In genomic region chr5:132882291-132882690, GRCm38 (mm10) we compare ENCODE assay signal across 10 mouse cellular contexts.
DNase-seq lines count a peak whose midpoint lies in the region; ATAC-seq lines count a peak whose summit lies in the region.
"Had no signal": no experiment of that assay in that cellular context is flagged by ENCODE, and none has a peak within 500 bp of the region (broad histone marks: within the 10 kb centered on the region; RNA-seq: fewer than 3 reads in every experiment).

No protein-coding gene starts in this region.

- H3K4me3 ChIP-seq in heart, embryonic 12.5 days, result no peak overlapping the region
- no peak overlapping the region for H3K4me3 ChIP-seq in heart, embryonic 10.5 days
- H3K4me3 ChIP-seq: forebrain, embryonic 12.5 days had no signal

- no peaks in the 10 kb centered on the region; the same call in 1 of the 2 replicates for H3K27me3 ChIP-seq in heart, embryonic 12.5 days (replicated peaks)
- H3K27me3 ChIP-seq in heart, embryonic 10.5 days (ENCODE audit: insufficient read depth, poor library complexity, severe bottlenecking), result peaks cover 12% of the 10 kb centered on the region; the same call in 1 of the 2 replicates

- ATAC-seq in heart, embryonic 12.5 days (ENCODE audit: insufficient number of reproducible peaks, low FRiP score), result 0 out of 2 replicates have a peak, but pooled peaks have one; percentile 22

- WGBS in heart, embryonic 12.5 days, result 43% methylated on average over 3 of the region's 3 CpGs
- WGBS in heart, embryonic 10.5 days, result 68% methylated on average over 3 of the region's 3 CpGs

- H3K36me3 ChIP-seq in heart, embryonic 12.5 days, result no peaks in the 10 kb centered on the region
- no peaks in the 10 kb centered on the region for H3K36me3 ChIP-seq in heart, embryonic 10.5 days
- H3K36me3 ChIP-seq: forebrain, embryonic 12.5 days had no signal

- H3K27ac ChIP-seq in heart, embryonic 12.5 days (ENCODE audit: poor library complexity, severe bottlenecking), result no peak overlapping the region
- H3K27ac ChIP-seq in heart, embryonic 10.5 days, result no peak overlapping the region
- H3K27ac ChIP-seq: forebrain, embryonic 12.5 days had no signal

- no peak for DNase-seq in heart, embryonic 10.5 days (ENCODE audit: low spot score)
- DNase-seq in lung, postnatal 14 days, result peak; percentile 30
- DNase-seq in lung, adult 18-20 months, result no peak
- peak; percentile 56 for DNase-seq in cerebellum, adult 8-10 months
- DNase-seq in heart, postnatal 14 days, result peak; percentile 10 to 38
- no peak for DNase-seq in adrenal gland, adult (ENCODE audit: inconsistent age in 2 of 2, low spot score in 1 of 2)
- no peak for DNase-seq in spleen, postnatal 10 days (ENCODE audit: low spot score in 2 of 2)
- DNase-seq: thymus, postnatal 14 days had no signal

- no peak overlapping the region for H3K9ac ChIP-seq in heart, embryonic 12.5 days
- H3K9ac ChIP-seq: forebrain, embryonic 12.5 days had no signal

- intact Hi-C loops in heart, postnatal 14 days (cut with DNase I), result no loop called here

- no peaks in the 10 kb centered on the region for H3K9me3 ChIP-seq in heart, embryonic 12.5 days (replicated peaks)
- no peaks in the 10 kb centered on the region for H3K9me3 ChIP-seq in heart, embryonic 10.5 days
- H3K9me3 ChIP-seq: forebrain, embryonic 12.5 days had no signal

- H3K4me2 ChIP-seq in heart, embryonic 12.5 days, result no peak overlapping the region
- H3K4me2 ChIP-seq: forebrain, embryonic 12.5 days had no signal

- H3K4me1 ChIP-seq in heart, embryonic 12.5 days (replicated peaks), result 0 out of 2 replicates have a peak, but pooled peaks cover 3% of the 10 kb centered on the region
- H3K4me1 ChIP-seq in heart, embryonic 10.5 days, result no peaks in the 10 kb centered on the region
- H3K4me1 ChIP-seq: forebrain, embryonic 12.5 days had no signal

Comparison
In these comparisons a context has a peak if more than half of its experiments do, and no peak if none do; other contexts are left out.
1. DNase-seq: peak in lung, postnatal 14 days (single experiment), cerebellum, adult 8-10 months (single experiment) and heart, postnatal 14 days (2 of 2); none in heart, embryonic 10.5 days (single experiment), lung, adult 18-20 months (0 of 2), adrenal gland, adult (0 of 2) and spleen, postnatal 10 days (0 of 2).